Mouse (Mus musculus) E14TG2a.4 (cell line): ENCODE measurements around the gene Magi1.

Experiments used
- CTCF ChIP-seq: conservative IDR thresholded peaks from 2 replicates; pipeline ENCODE4 v1.5.1; 2014; ENCODE audit warnings: low read length
- NANOG ChIP-seq: IDR thresholded peaks from 2 replicates; pipeline ENCODE4 v1.6.1; 2014; ENCODE audit warnings: borderline replicate concordance, low read length, mixed read lengths

DNA sequence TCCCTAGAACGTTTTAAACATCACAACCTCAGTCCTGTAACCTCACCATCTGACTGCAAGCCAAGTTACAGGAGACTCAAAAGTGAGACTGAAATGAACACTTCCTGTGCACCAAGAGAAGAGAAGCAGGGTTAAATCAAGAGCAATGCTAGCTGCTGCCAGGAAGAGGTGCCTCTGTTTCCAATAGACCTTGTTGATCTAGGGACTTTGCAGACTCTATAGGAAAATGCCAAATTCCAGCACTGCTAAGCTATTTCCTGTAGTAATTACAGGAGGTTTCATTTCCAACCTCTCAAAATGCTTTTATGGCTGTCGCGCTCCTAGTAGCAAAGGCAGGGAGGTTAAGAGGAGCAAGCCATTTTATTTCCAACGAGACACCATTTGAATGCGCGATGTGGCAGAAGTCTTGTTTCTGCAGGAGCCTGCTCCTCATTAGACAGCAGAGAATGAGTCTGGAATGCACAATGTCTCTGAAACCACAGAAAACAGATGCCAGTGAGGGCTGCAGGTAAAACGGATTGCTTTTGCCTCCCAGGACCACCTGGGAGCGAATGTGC lies 222.2 kb downstream of the Magi1 start:
- TF ChIP-seq CTCF, result no peak
- TF ChIP-seq NANOG, result no peak
